Mouse (Mus musculus): ENCODE results near the gene Rab7. TPM values are rescaled to one million over a fixed set of nuclear protein-coding genes. Genes with fewer than 3 reads are reported as not detected.

Gene Rab7
- polyA plus RNA-seq, 1 experiment from 2014 or later = 360 TPM

Small RNAs within 50 kb of the gene (microRNA-seq; reads per million reads assigned to microRNA genes)
- gene Gm47286 = 1.3 reads per million

Other genes with a start within 250 kb of the Rab7 start
- 11.9 and 13.3 TPM in 2 replicates for gene Rab43, start 233.1 kb downstream of the Rab7 start, polyA plus RNA-seq (2015; fragmentation: Nextera tagmentation; extraction: Ambion mirVana)
- 3.4 and 3.8 TPM in 2 replicates for gene Gm45140, start 209.5 kb downstream of the Rab7 start, polyA plus RNA-seq (2015; fragmentation: Nextera tagmentation; extraction: Ambion mirVana)
- 24.2 and 28.4 TPM in 2 replicates for gene Isy1, start 206.5 kb downstream of the Rab7 start, polyA plus RNA-seq (2015; fragmentation: Nextera tagmentation; extraction: Ambion mirVana)
- 516 and 541 TPM in 2 replicates for gene Cnbp, start 194.2 kb downstream of the Rab7 start, polyA plus RNA-seq (2015; fragmentation: Nextera tagmentation; extraction: Ambion mirVana)
- gene Copg1, start 157.5 kb downstream of the Rab7 start, polyA plus RNA-seq (2015; fragmentation: Nextera tagmentation; extraction: Ambion mirVana) = 195 and 200 TPM in 2 replicates
- 38.5 and 44.0 TPM in 2 replicates for gene Hmces, start 131.3 kb downstream of the Rab7 start, polyA plus RNA-seq (2015; fragmentation: Nextera tagmentation; extraction: Ambion mirVana)
- 46.7 and 51.6 TPM in 2 replicates for gene H1fx, start 63.6 kb downstream of the Rab7 start, polyA plus RNA-seq (2015; fragmentation: Nextera tagmentation; extraction: Ambion mirVana)
- gene Rpn1, start 39.2 kb upstream of the Rab7 start, polyA plus RNA-seq (2015; fragmentation: Nextera tagmentation; extraction: Ambion mirVana) = 298 and 305 TPM in 2 replicates
- gene Gata2, start 148.6 kb upstream of the Rab7 start, polyA plus RNA-seq (2015; fragmentation: Nextera tagmentation; extraction: Ambion mirVana) = 18.1 and 20.2 TPM in 2 replicates
- gene Dnajb8, start 177.0 kb upstream of the Rab7 start, polyA plus RNA-seq (2015; fragmentation: Nextera tagmentation; extraction: Ambion mirVana) = not detected in 2 replicates